Comparison of ENCODE assay signal across 14 mouse cellular contexts in genomic region chr2:123409075-123409474, GRCm38 (mm10).
"Had no signal": no experiment of that assay in that cellular context is flagged by ENCODE, and none has a peak within 500 bp of the region (broad histone marks: within the 10 kb centered on the region; RNA-seq: fewer than 3 reads in every experiment).

No protein-coding gene starts in this region.

- H3K27me3 ChIP-seq: limb, embryonic 13.5 days; midbrain, embryonic 13.5 days; neural tube, embryonic 15.5 days had no signal

- H3K4me1 ChIP-seq: limb, embryonic 13.5 days; midbrain, embryonic 13.5 days; neural tube, embryonic 15.5 days had no signal

- ATAC-seq: midbrain, embryonic 13.5 days had no signal

- H3K36me3 ChIP-seq: limb, embryonic 13.5 days; midbrain, embryonic 13.5 days; neural tube, embryonic 15.5 days had no signal

- H3K9ac ChIP-seq: limb, embryonic 13.5 days; liver, embryonic 14.5 days; midbrain, embryonic 13.5 days; neural tube, embryonic 15.5 days had no signal

- H3K27ac ChIP-seq: kidney, postnatal 0 days; layer of hippocampus, adult 2 months; limb, embryonic 13.5 days; liver, embryonic 14.5 days; midbrain, embryonic 13.5 days; neural tube, embryonic 15.5 days had no signal

- H3K4me3 ChIP-seq: layer of hippocampus, adult 2 months; limb, embryonic 13.5 days; midbrain, embryonic 13.5 days; myocyte; neural tube, embryonic 15.5 days had no signal

- DNase-seq: kidney, adult 9 months; kidney, postnatal 4 days; left cerebral cortex, postnatal 4 days; lung, adult 18-20 months; lung, postnatal 36 days; thymus, adult 2 months; thymus, postnatal 25 days had no signal

- H3K9me3 ChIP-seq: limb, embryonic 13.5 days; midbrain, embryonic 13.5 days; neural tube, embryonic 15.5 days had no signal

- H3K4me2 ChIP-seq: limb, embryonic 13.5 days; midbrain, embryonic 13.5 days; neural tube, embryonic 15.5 days had no signal
